Mouse (Mus musculus): ENCODE measurements around the gene Mcpt2.
"Not testable (repeated sequence)": the region's sequence is repeated elsewhere in the genome, so short reads cannot be mapped to it uniquely, and the experiment has no call there.

The Mcpt2 gene

GRCm38 (mm10) chr14:56041792-56042191, at the start of gene Mcpt2:
TSS of gene Mcpt2 (plus strand) at chr14:56042041.
- not testable (repeated sequence) for DNase-seq (ENCODE audit: low read depth)

DNA sequence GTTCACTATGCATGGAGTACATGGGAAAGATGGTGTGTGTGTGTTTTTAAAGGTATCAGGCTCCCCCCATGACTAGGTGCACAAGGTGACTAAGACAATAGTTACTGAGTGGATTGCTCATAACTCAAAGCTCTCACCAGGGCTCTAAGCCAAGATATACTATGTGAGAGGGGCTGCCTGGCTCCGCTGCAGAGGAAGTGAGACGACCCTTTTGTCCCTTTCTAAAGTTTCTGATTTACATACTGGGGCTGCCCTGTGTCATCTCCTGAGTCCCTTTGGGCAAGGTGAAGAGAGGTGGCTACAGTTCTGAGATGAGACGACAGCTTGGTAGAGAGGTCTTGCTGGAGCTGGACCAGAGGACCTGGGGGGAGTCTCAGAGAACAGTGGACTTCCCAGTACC, 28.7 kb upstream of the Mcpt2 start:
- no peak for DNase-seq (ENCODE audit: low read depth)

DNA sequence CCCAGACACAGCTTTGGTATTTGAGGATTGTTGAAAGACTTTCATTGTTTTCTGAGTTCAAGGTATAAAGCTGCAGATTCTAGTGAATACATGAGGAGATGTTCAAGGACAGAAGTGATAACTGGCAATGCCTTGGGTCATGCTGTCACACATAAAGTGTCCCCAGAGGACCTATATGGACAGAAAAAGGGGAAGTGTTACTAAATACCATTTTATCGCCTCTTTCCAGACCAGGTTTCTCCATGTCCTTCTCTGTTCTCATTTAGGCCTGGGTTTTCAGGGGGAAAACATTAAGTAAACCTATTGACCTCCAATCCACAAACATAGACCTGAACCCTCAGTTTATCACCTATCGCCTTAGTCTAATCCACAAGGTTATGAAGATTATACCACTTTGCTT, 27.9 kb upstream of the Mcpt2 start:
- DNase-seq (ENCODE audit: low read depth) = no peak

GRCm38 (mm10) chr14:56017671-56018070, 24.2 kb upstream of the Mcpt2 start, which contains the start of gene Mcpt1:
TSS of gene Mcpt1 (plus strand) at chr14:56017971.
- not testable (repeated sequence) for DNase-seq (ENCODE audit: low read depth)

DNA sequence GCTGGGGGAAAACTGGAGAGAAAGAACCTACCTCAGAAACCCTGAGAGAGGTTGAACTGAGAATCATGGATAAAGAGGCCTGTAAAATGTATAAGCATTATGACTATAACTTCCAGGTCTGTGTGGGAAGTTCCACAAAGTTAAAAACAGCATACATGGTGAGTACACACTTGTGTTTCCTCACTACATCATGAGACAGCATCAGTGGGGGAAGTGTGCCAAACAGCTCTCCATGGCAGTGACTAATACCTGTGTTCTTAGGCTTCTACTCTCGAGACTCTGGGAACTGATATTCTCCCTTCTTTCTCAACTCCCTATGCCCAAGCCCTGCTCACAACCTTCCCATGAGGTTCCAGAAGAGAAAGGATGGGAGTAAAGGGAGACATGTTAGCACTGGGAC, 22.4 kb upstream of the Mcpt2 start:
- DNase-seq (ENCODE audit: low read depth) = no peak

GRCm38 (mm10) chr14:56021305-56021704, 20.5 kb upstream of the Mcpt2 start:
- not testable (repeated sequence) for DNase-seq (ENCODE audit: low read depth)

DNA sequence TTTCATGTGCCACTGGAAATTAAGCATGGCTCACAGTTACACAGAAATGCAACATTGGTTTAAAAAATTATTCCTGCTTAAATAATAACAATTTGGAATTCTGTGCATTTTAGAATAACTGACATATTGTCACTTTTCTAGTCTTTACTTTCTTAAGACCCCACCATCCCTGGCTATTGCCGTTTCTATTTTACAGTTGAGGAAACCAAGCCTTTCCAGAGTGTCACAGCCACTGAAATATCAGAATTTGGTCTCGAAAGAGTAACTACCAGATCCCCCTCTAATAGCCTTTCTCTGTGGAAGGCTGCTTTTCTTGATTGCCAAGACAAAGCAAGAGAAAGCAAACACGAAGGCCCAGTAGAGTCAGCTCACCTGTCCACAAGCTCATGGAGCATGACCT, 11.4 kb upstream of the Mcpt2 start, which contains the start of gene Mcpt9:
Gene Mcpt9, minus strand, starts transcription at position 101 of the 400 bp plus-strand sequence.
- DNase-seq (ENCODE audit: low read depth) = not testable (repeated sequence)

DNA sequence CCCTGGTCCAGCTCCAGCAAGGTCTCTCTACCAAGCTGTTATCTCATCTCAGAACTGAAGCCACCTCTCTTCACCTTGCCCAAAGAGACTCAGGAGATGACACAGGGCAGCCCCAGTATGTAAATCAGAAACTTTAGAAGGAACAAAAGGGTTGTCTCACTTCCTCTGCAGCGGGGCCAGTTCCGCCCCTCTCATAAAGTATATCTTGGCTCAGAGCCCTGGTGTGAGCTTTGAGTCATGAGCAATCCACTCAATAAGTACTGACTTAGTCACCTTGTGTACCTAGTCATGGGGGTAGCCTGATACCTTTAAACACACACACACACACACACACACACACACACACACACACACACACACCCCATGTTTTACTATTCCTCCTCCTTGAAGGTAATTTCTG, 7.4 kb upstream of the Mcpt2 start:
- no peak for DNase-seq (ENCODE audit: low read depth)

DNA sequence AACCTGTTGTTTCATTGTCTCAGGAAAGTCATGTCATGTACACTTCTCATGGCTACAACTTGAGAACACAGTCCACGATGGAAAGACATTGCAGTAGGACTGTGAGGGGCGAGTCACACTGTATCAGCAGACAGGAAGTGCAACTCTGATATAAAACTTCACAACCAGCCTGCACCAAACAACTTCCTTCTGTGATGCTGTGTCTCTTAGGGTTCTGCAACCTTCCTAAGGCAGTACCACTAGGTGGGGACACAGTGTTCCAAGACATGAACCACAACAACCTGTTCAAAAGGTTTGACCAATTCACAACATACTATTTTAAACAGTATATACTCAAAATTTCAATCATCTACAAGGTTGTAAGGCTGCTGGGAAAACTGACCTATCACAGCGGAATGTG, 13.6 kb downstream of the Mcpt2 start:
- DNase-seq (ENCODE audit: low read depth) = no peak

DNA sequence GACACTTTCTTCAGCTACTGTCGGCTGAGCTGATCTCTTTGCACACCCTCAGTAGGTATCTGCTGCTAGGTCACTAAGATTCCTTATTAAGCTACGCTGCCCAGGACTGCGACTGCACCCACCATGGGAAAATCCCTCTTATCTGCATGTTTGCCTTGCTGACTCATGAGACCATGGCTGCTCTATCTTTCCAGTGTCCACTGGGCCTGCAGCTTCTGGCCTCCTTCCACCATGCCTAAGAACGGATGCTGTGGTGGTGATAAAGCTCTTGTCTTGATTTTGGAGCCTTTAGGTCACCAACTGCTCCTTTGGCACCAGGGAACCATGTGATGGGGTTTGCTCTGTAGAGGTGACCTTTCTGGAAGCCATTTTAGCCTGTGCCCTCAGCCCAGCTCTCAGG, 15.9 kb downstream of the Mcpt2 start:
- DNase-seq (ENCODE audit: low read depth) = no peak

DNA sequence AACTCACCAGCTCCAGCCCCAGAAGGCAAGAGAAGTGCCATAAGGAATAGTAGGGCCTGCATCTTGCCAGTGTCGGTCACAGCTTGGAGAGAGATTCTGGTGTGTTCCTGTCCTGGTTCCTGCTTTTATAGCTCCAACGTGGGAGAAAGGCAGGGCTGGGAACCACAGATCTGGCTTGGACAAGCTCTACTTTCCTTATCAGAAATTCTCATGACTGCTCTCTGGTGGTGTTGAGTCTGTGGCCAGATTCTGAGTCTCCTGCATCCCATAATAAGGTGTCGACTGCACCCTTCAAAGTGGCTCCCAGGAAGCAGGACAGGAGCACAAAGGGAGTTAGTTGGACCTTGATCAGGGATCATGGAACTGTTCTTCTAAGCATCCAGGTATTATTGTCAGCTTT, 20.4 kb downstream of the Mcpt2 start, which contains the start of gene Mcpt4:
Gene Mcpt4, minus strand, starts transcription at position 101 of the 400 bp plus-strand sequence.
- DNase-seq (ENCODE audit: low read depth) = not testable (repeated sequence)

- no peak for DNase-seq (ENCODE audit: low read depth)
Observed at GRCm38 (mm10) chr14:56082016-56082415, 40.2 kb downstream of the Mcpt2 start.

DNA sequence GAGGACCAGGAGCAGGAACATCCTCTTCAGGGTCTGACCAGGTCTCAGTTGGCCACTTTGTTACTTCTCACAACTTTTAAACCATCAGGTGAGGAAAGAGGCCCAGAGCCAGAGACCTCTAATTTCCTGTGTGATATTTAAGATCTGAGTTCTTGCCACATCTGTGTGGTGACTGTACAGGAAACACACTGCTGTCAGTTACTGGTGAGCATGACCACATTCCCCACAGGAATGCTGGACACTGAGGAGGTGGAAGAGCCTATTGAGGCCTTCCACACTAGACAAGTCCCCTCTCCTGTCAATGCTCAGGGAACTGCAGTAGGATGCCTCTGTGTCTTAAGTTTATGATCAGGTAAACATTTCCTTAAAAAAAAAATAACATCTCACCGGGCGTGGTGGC, 43.3 kb downstream of the Mcpt2 start, which contains the start of gene Mcpt8:
Gene Mcpt8, minus strand, starts transcription at position 107 of the 400 bp plus-strand sequence.
- DNase-seq (ENCODE audit: low read depth) = no peak

- no peak for DNase-seq (ENCODE audit: low read depth)
Observed at GRCm38 (mm10) chr14:56086711-56087110, 44.9 kb downstream of the Mcpt2 start.

DNA sequence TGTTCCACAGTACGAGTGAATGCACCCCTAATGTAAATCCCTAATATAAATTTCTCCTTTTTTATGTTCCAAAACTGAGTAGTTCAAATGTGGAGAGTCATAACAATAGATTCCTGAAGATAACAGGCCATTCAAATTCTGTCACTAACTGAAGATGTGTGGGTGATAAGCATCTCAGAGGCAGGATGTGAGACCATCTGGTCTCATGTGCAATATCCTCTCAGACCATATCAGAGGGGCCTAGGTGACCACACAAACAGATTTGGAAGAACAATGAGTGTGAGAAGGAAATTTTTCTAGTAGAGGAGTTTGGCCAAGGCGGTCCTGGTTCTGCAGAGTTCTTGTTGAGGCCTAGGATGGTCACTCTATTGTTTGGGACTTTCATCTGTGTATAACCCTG, 51.5 kb downstream of the Mcpt2 start:
- no peak for DNase-seq (ENCODE audit: low read depth)
